Mouse (Mus musculus) limb, embryonic 14.5 days (tissue): ENCODE measurements around the gene Efcab2. TPM values are rescaled to one million over a fixed set of nuclear protein-coding genes. Genes with fewer than 3 reads are reported as not detected.
A peak's percentile ranks its signal among the peaks of the same experiment; 100 is the strongest.
"Not testable (repeated sequence)": the region's sequence is repeated elsewhere in the genome, so short reads cannot be mapped to it uniquely, and the experiment has no call there.

ENCODE experiments used
- ATAC-seq: fragments of 200-750 bp; cut with Nextera tagmentation; 2 replicates; pipeline ENCODE4 v1.8.0; 2017; ENCODE audit warnings: low read depth, moderate number of reproducible peaks, moderate TSS enrichment; ENCODE audit not compliant: low FRiP score
- DNase-seq: peaks from one replicate; pipeline ENCODE4 v3.0.0-alpha.2; 2015; ENCODE audit warnings: low spot score
- H3K27ac ChIP-seq: fragments of 300-500 bp; sonication (generic); replicated peaks from 2 replicates; pipeline ENCODE4 v1.5.1; 2014; ENCODE audit warnings: low read depth, mild to moderate bottlenecking, low read length, moderate library complexity, mixed read lengths
- H3K27me3 ChIP-seq: fragments of 300-500 bp; sonication (generic); 2 replicates; pipeline ENCODE4 v1.6.1; 2014; ENCODE audit warnings: low read length, mixed read lengths; ENCODE audit not compliant: control insufficient read depth, insufficient read depth
- H3K36me3 ChIP-seq: fragments of 300-500 bp; sonication (generic); 2 replicates; pipeline ENCODE4 v1.6.1; 2014; ENCODE audit warnings: mild to moderate bottlenecking, low read length, moderate library complexity, mixed read lengths; ENCODE audit not compliant: control insufficient read depth, insufficient read depth
- H3K4me1 ChIP-seq: fragments of 300-500 bp; sonication (generic); 2 replicates; pipeline ENCODE4 v1.6.1; 2014; ENCODE audit warnings: antibody characterized with exemption, low read length, mixed read lengths; ENCODE audit not compliant: control insufficient read depth, insufficient read depth
- H3K4me2 ChIP-seq: fragments of 300-500 bp; sonication (generic); replicated peaks from 2 replicates; pipeline ENCODE4 v1.6.1; 2014; ENCODE audit warnings: low read depth, mild to moderate bottlenecking, low read length, moderate library complexity; ENCODE audit not compliant: severe bottlenecking
- H3K4me3 ChIP-seq: fragments of 300-500 bp; sonication (generic); replicated peaks from 2 replicates; pipeline ENCODE4 v1.5.1; 2014; ENCODE audit warnings: low read length
- H3K9ac ChIP-seq: fragments of 300-500 bp; sonication (generic); 2 replicates; pipeline ENCODE4 v1.6.1; 2014; ENCODE audit warnings: mild to moderate bottlenecking, low read depth, low read length, moderate library complexity; ENCODE audit not compliant: severe bottlenecking
- H3K9me3 ChIP-seq: fragments of 300-500 bp; sonication (generic); 2 replicates; pipeline ENCODE4 v1.6.1; 2016; ENCODE audit warnings: low read length; ENCODE audit not compliant: control insufficient read depth
- POLR2A ChIP-seq: fragments of 200-500 bp; IDR thresholded peaks from 2 replicates; pipeline ENCODE4 v1.8.0; 2012; ENCODE audit warnings: inconsistent platforms, mild to moderate bottlenecking, moderate library complexity, borderline replicate concordance; ENCODE audit not compliant: insufficient read depth, insufficient read length; ENCODE audit errors: extremely low read depth
- WGBS: fragments of 180-500 bp; shearing (Covaris S2); extraction: QIAGEN DNeasy Blood & Tissue Kit; methylation state at CpG from one replicate; pipeline ENCODE4 v1.1.7; 2014; 5-methylcytosine and 5-hydroxymethylcytosine counted together
- polyA plus RNA-seq, 2 experiments: library from polyadenylated mRNA; depleted of rRNA in 1 of 2; stranded (reverse) in 1 of 2; unstranded in 1 of 2; fragments of >200 nt; fragmentation: Nextera tagmentation in 1 of 2; extraction: Ambion mirVana in 1 of 2; gene quantifications; 2 replicates each; pipeline versions ENCODE4 v1.2.1 to v1.2.3; 2012 to 2014

The Efcab2 gene
- polyA plus RNA-seq, 2 experiments: 1.4 to 5.2 TPM

- WGBS: 95% methylated on average over 6 of the region's 6 CpGs
- Histone ChIP-seq H3K27me3 (no peaks in the 10 kb centered on the region), H3K4me2 (no peak overlapping the region), H3K27ac (no peak overlapping the region), H3K9ac (no peak overlapping the region), H3K4me1 (peaks cover 10% of the 10 kb centered on the region; the same call in 1 of the 2 replicates), H3K4me3 (no peak overlapping the region), H3K9me3 (no peaks in the 10 kb centered on the region), H3K36me3 (no peaks in the 10 kb centered on the region)
- TF ChIP-seq POLR2A: no peak
- ATAC-seq (no peak), DNase-seq (no peak)
Measured at GRCm38 (mm10) chr1:178401960-178402359, 3.9 kb upstream of the Efcab2 start.

DNA sequence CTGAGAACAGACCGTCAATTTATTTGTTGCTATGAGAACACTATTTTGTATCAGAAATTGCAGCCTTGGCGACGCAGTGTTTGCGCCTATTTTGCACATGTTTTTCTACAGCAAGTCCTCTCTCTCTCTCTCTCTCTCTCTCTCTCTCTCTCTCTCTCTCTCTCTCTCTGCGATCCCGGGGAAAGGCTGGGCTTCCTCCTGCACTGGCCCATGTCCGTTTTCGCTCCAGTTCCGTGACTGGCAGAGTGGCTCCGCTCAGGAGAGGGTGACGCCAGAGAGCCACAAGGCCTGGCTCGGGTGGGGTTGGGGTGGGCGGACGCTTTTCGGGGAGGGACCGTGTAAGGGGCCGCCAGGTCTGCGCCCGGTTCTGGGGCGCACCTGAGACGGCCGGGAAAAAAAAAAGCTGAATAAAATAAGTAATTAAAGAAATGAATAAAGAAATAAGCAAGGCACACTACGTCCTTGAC lies 407 bp upstream of the Efcab2 start:
- peak; percentile 74 for DNase-seq
- Histone ChIP-seq H3K36me3 (no peaks in the 10 kb centered on the region), H3K9me3 (no peaks in the 10 kb centered on the region), H3K27ac (peak overlapping the region; percentile 100), H3K9ac (peak overlapping the region; percentile 97), H3K4me3 (peak overlapping the region; percentile 71), H3K4me1 (peaks cover 8% of the 10 kb centered on the region; the same call in 1 of the 2 replicates), H3K27me3 (no peaks in the 10 kb centered on the region), H3K4me2 (peak overlapping the region; percentile 47)
- 1% methylated on average over 23 of the region's 23 CpGs for whole genome bisulfite sequencing
- peak; percentile 74; the same call in 1 of the 2 replicates for TF ChIP-seq POLR2A
- ATAC-seq: peak; percentile 76

DNA sequence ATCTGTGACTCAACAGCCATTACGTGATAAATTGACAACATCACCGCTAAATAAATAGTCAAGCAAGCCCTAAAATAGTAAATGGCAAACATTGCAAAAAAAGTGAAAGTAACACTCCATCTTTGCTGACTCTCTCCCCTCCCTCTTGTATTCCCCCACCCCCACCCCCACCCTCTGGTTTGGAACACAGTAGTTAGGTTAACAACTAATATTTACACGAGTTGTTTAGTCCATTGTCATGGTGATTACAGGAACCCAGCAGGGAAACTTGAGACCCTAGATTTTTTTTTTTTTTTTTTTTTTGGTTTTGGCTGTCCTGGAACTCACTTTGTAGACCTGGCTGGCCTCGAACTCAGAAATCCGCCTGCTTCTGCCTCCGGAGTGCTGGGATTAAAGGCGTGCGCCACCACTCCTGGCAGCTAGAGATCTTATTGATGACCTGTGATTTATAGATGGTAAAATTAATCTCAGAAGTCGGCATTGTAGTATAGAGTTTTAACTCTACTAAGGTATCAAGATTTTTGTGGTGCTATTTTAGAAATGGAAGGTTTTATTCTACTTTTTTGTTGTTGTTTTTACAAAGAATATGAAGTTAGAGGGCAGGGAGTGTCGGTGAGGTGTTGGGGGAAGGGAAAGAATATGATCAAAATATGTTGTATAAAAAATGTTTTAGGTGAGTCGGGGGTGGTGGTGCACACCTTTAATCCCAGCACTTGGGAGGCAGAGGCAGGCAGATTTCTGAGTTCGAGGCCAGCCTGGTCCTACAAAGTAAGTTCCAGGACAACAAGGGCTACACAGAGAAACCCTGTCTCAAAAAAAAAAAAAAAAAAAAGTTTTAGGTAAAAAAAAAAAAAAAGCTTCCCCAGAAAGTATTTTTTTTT lies 1.1 kb downstream of the Efcab2 start:
- Histone ChIP-seq H3K4me3 (peak overlapping the region; percentile 71), H3K9me3 (no peaks in the 10 kb centered on the region), H3K27me3 (no peaks in the 10 kb centered on the region), H3K36me3 (no peaks in the 10 kb centered on the region), H3K27ac (peak overlapping the region; percentile 100), H3K9ac (peak overlapping the region; percentile 97), H3K4me2 (peak overlapping the region; percentile 47), H3K4me1 (peaks cover 4% of the 10 kb centered on the region; the same call in 1 of the 2 replicates)
- WGBS: 64% methylated on average over 12 of the region's 12 CpGs
- DNase-seq: no peak
- ATAC-seq: 0 out of 2 replicates have a peak, but pooled peaks have one; percentile 13
- no peak for TF ChIP-seq POLR2A

DNA sequence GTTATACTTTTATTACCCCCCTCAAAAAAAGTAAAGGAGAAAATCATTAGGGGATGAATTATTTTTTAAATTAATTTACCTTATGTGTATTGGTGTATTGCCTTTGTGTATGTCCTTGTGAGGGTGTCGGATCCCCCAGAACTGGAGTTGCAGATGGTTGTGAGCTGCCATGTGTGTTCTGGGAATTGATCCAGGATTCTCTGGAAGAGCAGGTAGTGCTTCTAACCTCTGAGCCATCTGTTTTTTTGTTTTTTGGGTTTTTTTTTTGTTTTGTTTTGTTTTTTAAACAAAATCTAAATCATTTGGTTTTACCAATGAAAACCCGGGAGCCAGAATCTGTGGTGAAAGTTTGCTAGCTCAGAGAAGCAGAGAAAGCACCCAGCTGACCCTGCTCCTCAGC lies 1.8 kb downstream of the Efcab2 start:
- Histone ChIP-seq H3K4me2 (no peak overlapping the region), H3K4me1 (peaks cover 5% of the 10 kb centered on the region; the same call in 1 of the 2 replicates), H3K36me3 (no peaks in the 10 kb centered on the region), H3K27me3 (no peaks in the 10 kb centered on the region), H3K9ac (no peak overlapping the region), H3K27ac (no peak overlapping the region), H3K4me3 (no peak overlapping the region), H3K9me3 (no peaks in the 10 kb centered on the region)
- WGBS: 79% methylated on average over 2 of the region's 2 CpGs
- DNase-seq (no peak), ATAC-seq (no peak)
- no peak for TF ChIP-seq POLR2A

- Histone ChIP-seq H3K9me3 (no peaks in the 10 kb centered on the region), H3K4me2 (no peak overlapping the region), H3K4me3 (no peak overlapping the region), H3K9ac (no peak overlapping the region), H3K4me1 (peaks cover 5% of the 10 kb centered on the region; the same call in 1 of the 2 replicates), H3K36me3 (no peaks in the 10 kb centered on the region), H3K27ac (0 out of 2 replicates have a peak overlapping the region, but pooled peaks have one; percentile 0), H3K27me3 (no peaks in the 10 kb centered on the region)
- WGBS: 74% methylated on average over 4 of the region's 4 CpGs
- no peak for TF ChIP-seq POLR2A
- ATAC-seq (no peak), DNase-seq (no peak)
Measured at GRCm38 (mm10) chr1:178408901-178409361, 3.0 kb downstream of the Efcab2 start.

GRCm38 (mm10) chr1:178413367-178413766 lies 7.5 kb downstream of the Efcab2 start:
- not testable (repeated sequence) for H3K4me1 ChIP-seq, ATAC-seq, H3K27ac ChIP-seq, H3K9me3 ChIP-seq, H3K4me3 ChIP-seq, H3K9ac ChIP-seq, H3K36me3 ChIP-seq, H3K4me2 ChIP-seq, H3K27me3 ChIP-seq, DNase-seq
- 72% methylated on average over 2 of the region's 2 CpGs for WGBS
